Mouse (Mus musculus) spleen, adult 2 months (tissue): ENCODE measurements at regions not wholly inside any gene's neighbourhood (a gene's known extent, or its start where the extent isn't known, plus 50 kb on each side); places are given as distances from the start of the nearest gene placed in this dataset.

Experiments
- DNase-seq, 2 experiments: peaks; one replicate each; pipeline versions ENCODE4 v3.0.0 to v3.0.0-alpha.2; 2012 to 2021; ENCODE audit warnings: low spot score in 2 of 2, low read depth in 1 of 2
- H3K27ac ChIP-seq: fragments of 200-500 bp; 2 replicates; pipeline ENCODE4 v1.5.1; 2012; ENCODE audit warnings: low read length, inconsistent platforms; ENCODE audit not compliant: insufficient read depth
- H3K27me3 ChIP-seq: fragments of 200-500 bp; 2 replicates; pipeline ENCODE4 v1.6.1; 2012; ENCODE audit warnings: mild to moderate bottlenecking, moderate library complexity, low read length, inconsistent platforms; ENCODE audit not compliant: control insufficient read depth, insufficient read depth
- H3K36me3 ChIP-seq: fragments of 200-500 bp; 2 replicates; pipeline ENCODE4 v1.6.1; 2012; ENCODE audit warnings: mild to moderate bottlenecking, low read length, inconsistent platforms; ENCODE audit not compliant: control insufficient read depth, insufficient read depth
- H3K4me1 ChIP-seq: fragments of 200-500 bp; 2 replicates; pipeline ENCODE4 v1.6.1; 2011; ENCODE audit warnings: inconsistent platforms; ENCODE audit not compliant: control insufficient read depth, insufficient read depth, insufficient read length
- H3K4me3 ChIP-seq: fragments of 200-500 bp; 2 replicates; pipeline ENCODE4 v1.5.1; 2011; ENCODE audit warnings: mild to moderate bottlenecking, inconsistent platforms; ENCODE audit not compliant: insufficient read depth, insufficient read length; ENCODE audit errors: extremely low read depth
- CTCF ChIP-seq: fragments of 200-500 bp; IDR thresholded peaks from 2 replicates; pipeline ENCODE4 v1.5.1; 2011; ENCODE audit warnings: mild to moderate bottlenecking, inconsistent platforms; ENCODE audit not compliant: insufficient read depth, insufficient read length, insufficient replicate concordance; ENCODE audit errors: extremely low read depth
- POLR2A ChIP-seq: fragments of 200-500 bp; IDR thresholded peaks from 2 replicates; pipeline ENCODE4 v1.6.1; 2011; ENCODE audit warnings: low read depth, low read length, inconsistent platforms
- WGBS: fragments of 180-500 bp; shearing (Covaris S2); methylation state at CpG from one replicate; pipeline ENCODE4 v1.1.7; 2018; 5-methylcytosine and 5-hydroxymethylcytosine counted together

DNA sequence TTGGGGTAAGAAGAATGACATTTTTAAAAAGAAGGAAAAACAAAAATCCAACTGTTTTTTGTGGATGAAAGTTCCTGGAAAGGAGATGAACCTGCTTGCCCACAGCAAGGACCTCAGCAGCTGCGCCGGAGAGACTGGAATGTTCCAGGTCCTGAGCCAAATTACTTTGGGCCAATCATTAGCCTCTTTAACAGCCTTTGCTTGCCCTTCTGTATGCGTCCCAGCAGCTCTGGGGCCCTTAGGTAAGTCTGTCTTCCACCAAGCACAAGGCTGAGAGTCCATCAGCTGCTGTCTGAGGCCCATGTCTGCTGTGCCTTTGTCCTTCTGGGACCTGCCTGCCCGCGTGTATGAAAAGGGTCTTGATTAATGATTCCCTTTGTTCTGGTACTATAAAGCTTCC lies 71.4 kb upstream of the Armc2 start:
- 75% methylated on average over 5 of the region's 5 CpGs for WGBS
- TF ChIP-seq CTCF, result no peak
- TF ChIP-seq POLR2A, result no peak
- no peak for DNase-seq
- Histone ChIP-seq H3K4me1 (peaks cover 6% of the 10 kb centered on the region; the same call in 1 of the 2 replicates), H3K36me3 (no peaks in the 10 kb centered on the region), H3K27ac (no peak overlapping the region), H3K4me3 (no peak overlapping the region), H3K27me3 (no peaks in the 10 kb centered on the region)

DNA sequence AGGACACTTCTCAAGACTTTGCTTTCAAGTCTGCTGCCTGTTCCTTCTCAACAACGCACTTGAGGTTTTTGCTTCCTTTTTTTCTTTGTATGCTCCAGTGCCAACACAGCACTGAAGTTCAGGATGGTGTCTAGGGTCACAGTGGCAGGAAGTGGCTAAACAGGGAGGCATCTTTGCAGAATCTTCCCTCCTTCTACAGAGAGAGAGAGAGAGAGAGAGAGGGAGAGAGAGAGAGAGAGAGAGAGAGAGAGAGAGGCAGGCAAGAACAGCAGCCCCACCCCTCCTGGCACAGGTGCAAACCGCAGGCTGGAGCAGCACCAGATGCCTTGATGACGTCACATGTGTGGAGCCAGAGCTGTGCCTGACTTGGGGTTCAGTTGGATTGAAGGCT lies 71.0 kb upstream of the Armc2 start:
- WGBS, result under 1% methylated on average over 3 of the region's 3 CpGs
- Histone ChIP-seq H3K27ac (no peak overlapping the region), H3K4me1 (peaks cover 6% of the 10 kb centered on the region; the same call in 1 of the 2 replicates), H3K4me3 (no peak overlapping the region), H3K36me3 (no peaks in the 10 kb centered on the region), H3K27me3 (no peaks in the 10 kb centered on the region)
- DNase-seq, result no peak
- no peak for TF ChIP-seq CTCF
- TF ChIP-seq POLR2A, result no peak

DNA sequence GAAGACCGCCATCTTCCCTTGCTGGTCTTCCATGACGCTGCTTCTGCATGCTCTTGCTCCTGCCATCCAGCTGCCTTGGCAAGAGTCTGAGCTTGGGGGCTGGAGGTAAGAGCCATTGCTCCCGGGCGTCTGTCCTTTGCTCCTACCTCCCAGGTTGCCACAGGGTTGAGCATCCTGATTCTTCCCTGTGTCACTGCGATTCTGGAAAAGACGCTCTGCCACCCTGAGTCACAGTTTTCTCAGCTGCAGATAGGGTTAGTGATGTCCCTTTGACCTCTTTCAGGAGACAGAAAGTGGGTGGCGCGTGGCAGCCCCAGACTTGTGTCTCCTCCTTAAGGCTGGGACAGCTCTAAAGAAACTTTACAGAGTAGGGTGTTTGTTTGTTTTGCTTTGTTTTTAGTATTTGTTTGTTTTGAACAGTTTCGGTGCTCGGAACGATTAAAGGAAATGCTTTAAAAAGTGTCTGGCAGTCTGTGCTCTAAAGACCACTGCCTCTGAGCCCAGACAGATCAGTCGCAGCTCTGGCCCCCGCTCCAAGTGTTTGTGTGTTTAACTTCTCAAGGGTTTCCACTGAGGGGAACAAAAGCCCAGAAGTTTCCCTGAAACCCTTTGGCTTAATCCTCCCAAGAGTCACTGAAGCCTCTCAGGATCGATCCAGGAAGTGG lies 70.5 kb upstream of the Armc2 start:
- WGBS, result 44% methylated on average over 14 of the region's 14 CpGs
- H3K27ac ChIP-seq, result no peak overlapping the region
- H3K27me3 ChIP-seq, result no peaks in the 10 kb centered on the region
- no peak for TF ChIP-seq POLR2A
- no peak for TF ChIP-seq CTCF
- H3K36me3 ChIP-seq, result no peaks in the 10 kb centered on the region
- H3K4me3 ChIP-seq, result no peak overlapping the region
- H3K4me1 ChIP-seq, result peaks cover 6% of the 10 kb centered on the region; the same call in 1 of the 2 replicates
- no peak for DNase-seq

DNA sequence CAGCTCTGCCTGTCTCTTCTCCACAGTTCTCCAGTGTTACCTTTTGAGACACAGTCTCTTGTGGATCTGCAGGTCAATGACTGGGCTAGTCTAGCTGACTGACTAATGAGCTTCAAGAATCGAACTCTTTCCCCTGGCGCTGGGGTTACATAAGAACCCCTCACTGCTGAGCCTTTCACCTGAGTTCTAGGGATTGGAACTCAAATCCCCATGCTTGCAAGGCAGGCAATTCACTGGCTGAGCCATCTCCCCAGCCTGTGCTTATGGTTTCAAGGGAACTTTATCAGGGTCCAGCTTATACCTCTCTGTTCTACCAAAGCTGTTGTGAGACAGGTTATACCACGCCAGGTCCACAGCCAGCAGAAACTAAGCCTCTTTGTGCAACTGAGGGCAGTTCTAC lies 69.7 kb upstream of the Armc2 start:
- Histone ChIP-seq H3K27me3 (no peaks in the 10 kb centered on the region), H3K27ac (no peak overlapping the region), H3K4me3 (no peak overlapping the region), H3K36me3 (no peaks in the 10 kb centered on the region), H3K4me1 (peaks cover 6% of the 10 kb centered on the region; the same call in 1 of the 2 replicates)
- no peak for DNase-seq
- 86% methylated on average over 3 of the region's 3 CpGs for WGBS
- TF ChIP-seq POLR2A (no peak), CTCF (no peak)

DNA sequence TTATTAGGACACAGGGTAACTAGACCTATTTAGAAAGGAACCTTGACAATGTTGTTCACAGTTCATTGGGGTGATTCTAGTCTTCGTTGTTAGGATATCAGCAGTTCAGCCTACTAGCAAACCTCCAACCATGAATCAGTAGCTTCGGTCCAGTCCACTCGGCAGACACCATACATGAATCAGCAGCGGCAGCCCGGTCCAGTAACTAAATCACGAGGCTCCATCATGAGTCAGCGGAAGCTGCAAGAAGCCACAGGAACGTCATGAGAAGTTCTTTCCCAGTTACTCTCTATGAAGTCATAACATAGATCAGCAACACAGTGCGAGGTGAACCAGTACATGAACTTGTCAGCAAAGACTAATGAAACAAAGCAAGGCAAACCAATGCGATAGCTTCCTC lies 68.4 kb upstream of the Armc2 start:
- Histone ChIP-seq H3K27ac (no peak overlapping the region), H3K27me3 (no peaks in the 10 kb centered on the region), H3K4me3 (no peak overlapping the region), H3K4me1 (peaks cover 6% of the 10 kb centered on the region; the same call in 1 of the 2 replicates), H3K36me3 (no peaks in the 10 kb centered on the region)
- TF ChIP-seq POLR2A (no peak), CTCF (no peak)
- 95% methylated on average over 10 of the region's 10 CpGs for WGBS
- no peak for DNase-seq

DNA sequence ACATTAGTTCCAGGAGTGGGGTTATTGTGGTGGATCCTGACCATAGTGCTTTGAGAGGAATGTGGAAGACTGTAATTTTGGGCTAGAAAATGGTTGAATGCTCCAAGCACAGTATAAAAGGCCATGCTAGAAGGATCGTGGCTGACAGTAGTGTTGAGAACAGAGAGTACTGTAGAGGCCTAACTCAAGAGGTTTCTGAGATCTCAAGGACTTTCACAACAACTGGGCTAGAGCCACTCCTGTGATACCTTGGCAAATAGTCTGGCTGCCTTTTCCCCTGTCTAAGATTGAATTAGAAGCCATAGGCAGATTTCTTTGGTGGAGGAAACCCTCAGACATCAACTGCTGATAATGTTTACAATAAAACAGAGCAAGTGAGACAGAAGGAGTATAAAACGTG lies 67.1 kb upstream of the Armc2 start:
- no peak for TF ChIP-seq CTCF
- TF ChIP-seq POLR2A, result no peak
- 93% methylated on average over 2 of the region's 2 CpGs for WGBS
- Histone ChIP-seq H3K27ac (no peak overlapping the region), H3K4me1 (peaks cover 6% of the 10 kb centered on the region; the same call in 1 of the 2 replicates), H3K27me3 (no peaks in the 10 kb centered on the region), H3K36me3 (no peaks in the 10 kb centered on the region), H3K4me3 (no peak overlapping the region)
- DNase-seq, result no peak

DNA sequence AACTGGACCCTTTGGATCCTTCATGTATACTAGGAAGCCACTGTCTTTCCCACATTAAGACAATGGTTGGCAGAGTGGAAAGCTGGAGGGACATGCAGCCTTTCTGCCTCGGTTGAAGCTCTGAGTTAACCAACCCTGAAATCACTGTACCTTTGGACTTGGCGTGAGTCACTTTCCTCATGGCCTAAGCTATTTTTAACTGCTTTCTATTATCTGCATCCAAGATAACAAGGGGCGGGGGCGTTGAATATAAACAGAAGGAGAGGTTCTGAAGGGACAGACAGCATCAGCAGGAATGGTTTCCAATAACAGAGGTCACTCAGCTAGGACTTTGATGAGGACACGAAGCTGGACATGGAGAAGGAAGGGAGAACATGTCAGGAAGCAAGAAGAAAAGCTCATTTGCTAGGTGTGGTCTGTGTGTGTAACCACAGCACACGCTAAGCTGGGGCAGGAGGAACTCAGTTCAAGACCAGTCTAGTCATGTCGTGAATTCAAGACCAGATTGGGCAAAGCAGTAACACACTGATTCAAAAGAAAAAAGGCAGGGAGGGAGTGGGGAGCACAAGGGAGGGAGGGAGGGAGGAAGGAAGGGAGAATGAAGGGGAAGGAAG lies 64.1 kb upstream of the Armc2 start:
- Histone ChIP-seq H3K4me3 (no peak overlapping the region), H3K36me3 (no peaks in the 10 kb centered on the region), H3K27ac (no peak overlapping the region), H3K27me3 (no peaks in the 10 kb centered on the region), H3K4me1 (no peaks in the 10 kb centered on the region)
- TF ChIP-seq POLR2A, result no peak
- WGBS, result 61% methylated on average over 7 of the region's 7 CpGs
- no peak for DNase-seq
